Mouse (Mus musculus): Measurements from ENCODE around the gene Mroh8. TPM values are rescaled to one million over a fixed set of nuclear protein-coding genes. Genes with fewer than 3 reads are reported as not detected.

The Mroh8 gene
- polyA plus RNA-seq (2015; fragmentation: Nextera tagmentation; extraction: Ambion mirVana) = 0.09 and 0.27 TPM in 2 replicates

GRCm38 (mm10) chr2:157279416-157279800 is at the start of gene Mroh8:
Gene Mroh8 (minus strand): TSS chr2:157279549.
- H3K4me2 ChIP-seq = peak within 1 kb of the TSS; percentile 73
- no peaks in the 10 kb centered on the region for H3K9me3 ChIP-seq (replicated peaks)
- peak within 1 kb of the TSS; percentile 93 for H3K4me3 ChIP-seq
- H3K36me3 ChIP-seq = peaks cover 7% of the 10 kb centered on the region; the same call in 1 of the 2 replicates
- peaks cover 19% of the 10 kb centered on the region for H3K4me1 ChIP-seq (replicated peaks)
- peak; percentile 71 for ATAC-seq (replicated peaks; ENCODE audit: insufficient number of reproducible peaks, insufficient read depth, low FRiP score, low read depth)
- no peaks in the 10 kb centered on the region for H3K27me3 ChIP-seq
- peak within 1 kb of the TSS; percentile 97 for H3K27ac ChIP-seq
- peak within 1 kb of the TSS; percentile 93 for H3K9ac ChIP-seq
- under 1% methylated on average over 32 of the region's 32 CpGs for WGBS

DNA sequence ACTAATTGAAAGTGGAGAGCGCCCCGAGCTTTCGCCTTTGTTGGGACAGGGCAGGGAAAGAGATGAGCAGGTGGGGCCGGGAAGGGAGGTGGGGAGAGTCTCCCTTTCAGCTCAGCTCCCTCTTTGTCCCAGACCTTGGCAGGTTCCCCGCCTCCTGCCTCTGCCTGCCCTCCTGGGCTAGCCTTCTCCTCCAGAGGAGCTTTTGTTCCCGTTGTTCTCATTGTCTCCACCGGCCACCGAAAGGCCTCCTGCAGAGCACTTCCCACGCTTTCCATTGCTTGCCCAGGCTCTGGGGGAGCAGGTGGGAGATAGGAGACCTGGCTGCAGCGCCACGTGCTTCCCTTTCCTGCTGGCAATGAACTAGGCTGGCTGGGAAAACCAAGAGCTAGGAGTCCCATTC is 49.2 kb upstream of the Mroh8 start:
- Histone ChIP-seq H3K4me1 (replicated peaks) (no peaks in the 10 kb centered on the region), H3K27me3 (no peaks in the 10 kb centered on the region), H3K9me3 (replicated peaks) (no peaks in the 10 kb centered on the region), H3K4me3 (no peak overlapping the region), H3K27ac (no peak overlapping the region), H3K4me2 (no peak overlapping the region), H3K36me3 (peaks cover 27% of the 10 kb centered on the region), H3K9ac (no peak overlapping the region)
- no peak for ATAC-seq (replicated peaks; ENCODE audit: insufficient number of reproducible peaks, insufficient read depth, low FRiP score, low read depth)
- WGBS = 34% methylated on average over 11 of the region's 11 CpGs

DNA sequence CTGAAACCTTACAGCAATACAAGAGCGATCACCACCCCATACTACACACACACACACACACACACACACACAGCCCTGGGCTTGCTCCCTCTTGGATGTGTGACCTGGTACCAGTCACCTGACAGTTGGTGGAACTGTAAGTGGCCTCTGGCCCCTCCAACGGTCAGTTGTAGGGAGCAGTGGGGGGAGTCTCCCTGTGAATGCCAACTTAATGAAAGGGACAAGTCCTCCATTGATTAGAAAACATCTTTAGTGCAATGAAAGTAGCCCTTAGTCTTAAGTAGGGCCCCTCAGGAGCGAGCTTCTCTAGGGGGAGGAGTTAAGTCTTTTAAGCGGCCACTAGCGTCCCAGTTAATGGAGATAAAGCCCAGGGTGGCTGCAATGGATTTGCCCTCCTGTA is 48.8 kb upstream of the Mroh8 start:
- 52% methylated on average over 5 of the region's 5 CpGs for WGBS
- Histone ChIP-seq H3K27me3 (no peaks in the 10 kb centered on the region), H3K9ac (no peak overlapping the region), H3K4me3 (no peak overlapping the region), H3K27ac (no peak overlapping the region), H3K4me2 (no peak overlapping the region), H3K9me3 (replicated peaks) (no peaks in the 10 kb centered on the region), H3K36me3 (peaks cover 31% of the 10 kb centered on the region), H3K4me1 (replicated peaks) (no peaks in the 10 kb centered on the region)
- ATAC-seq (replicated peaks; ENCODE audit: insufficient number of reproducible peaks, insufficient read depth, low FRiP score, low read depth) = no peak

- no peak for ATAC-seq (replicated peaks; ENCODE audit: insufficient number of reproducible peaks, insufficient read depth, low FRiP score, low read depth)
- Histone ChIP-seq H3K4me2 (no peak overlapping the region), H3K27me3 (no peaks in the 10 kb centered on the region), H3K4me3 (no peak overlapping the region), H3K9me3 (replicated peaks) (no peaks in the 10 kb centered on the region), H3K4me1 (replicated peaks) (no peaks in the 10 kb centered on the region), H3K36me3 (peaks cover 55% of the 10 kb centered on the region), H3K9ac (no peak overlapping the region), H3K27ac (no peak overlapping the region)
- 71% methylated on average over 2 of the region's 2 CpGs for WGBS
Measured at GRCm38 (mm10) chr2:157325238-157325637, 45.9 kb upstream of the Mroh8 start.

- H3K4me2 ChIP-seq = no peak overlapping the region
- ATAC-seq (replicated peaks; ENCODE audit: insufficient number of reproducible peaks, insufficient read depth, low FRiP score, low read depth) = no peak
- H3K9ac ChIP-seq = no peak overlapping the region
- no peaks in the 10 kb centered on the region for H3K9me3 ChIP-seq (replicated peaks)
- no peak overlapping the region for H3K27ac ChIP-seq
- H3K4me1 ChIP-seq (replicated peaks) = peaks cover 11% of the 10 kb centered on the region; the same call in 1 of the 2 replicates
- H3K4me3 ChIP-seq = no peak overlapping the region
- WGBS = 80% methylated on average over 5 of the region's 5 CpGs
- no peaks in the 10 kb centered on the region for H3K27me3 ChIP-seq
- H3K36me3 ChIP-seq = peaks cover 67% of the 10 kb centered on the region
Measured at GRCm38 (mm10) chr2:157322029-157322766, 42.8 kb upstream of the Mroh8 start.

DNA sequence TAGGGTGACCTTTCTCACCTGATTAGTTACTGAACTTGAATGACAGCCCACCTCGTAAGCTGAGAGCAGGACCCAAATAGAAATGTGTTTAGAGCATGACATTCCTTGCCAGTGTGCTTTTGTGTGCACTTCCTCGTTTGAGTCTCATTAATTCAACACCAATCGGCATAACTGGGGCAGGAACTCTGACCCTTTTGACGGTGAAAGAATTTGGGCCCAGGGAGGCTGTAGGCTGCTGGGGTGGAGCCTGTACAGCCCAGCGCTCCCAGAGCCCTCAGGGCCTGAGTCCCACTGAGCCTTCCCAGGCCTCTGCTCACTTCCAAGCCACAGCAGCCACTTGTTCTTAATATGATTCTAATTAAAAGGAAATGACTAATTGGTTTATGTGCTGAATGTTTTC is 41.5 kb upstream of the Mroh8 start:
- 56% methylated on average over 5 of the region's 5 CpGs for whole genome bisulfite sequencing
- no peak overlapping the region for H3K4me2 ChIP-seq
- H3K4me1 ChIP-seq (replicated peaks) = peaks cover 18% of the 10 kb centered on the region

GRCm38 (mm10) chr2:157320135-157320534 is 40.8 kb upstream of the Mroh8 start:
- ATAC-seq (replicated peaks; ENCODE audit: insufficient number of reproducible peaks, insufficient read depth, low FRiP score, low read depth) = no peak
- Histone ChIP-seq H3K9me3 (replicated peaks) (no peaks in the 10 kb centered on the region), H3K27me3 (no peaks in the 10 kb centered on the region), H3K27ac (no peak overlapping the region), H3K36me3 (peaks cover 73% of the 10 kb centered on the region), H3K4me3 (no peak overlapping the region), H3K4me2 (no peak overlapping the region), H3K9ac (no peak overlapping the region), H3K4me1 (replicated peaks) (peaks cover 18% of the 10 kb centered on the region)
- 87% methylated on average over 8 of the region's 8 CpGs for WGBS

More for the DNA sequence above, 41.5 kb upstream of the Mroh8 start:
- Histone ChIP-seq H3K4me3 (no peak overlapping the region), H3K27me3 (no peaks in the 10 kb centered on the region), H3K27ac (no peak overlapping the region), H3K9me3 (replicated peaks) (no peaks in the 10 kb centered on the region), H3K36me3 (peaks cover 71% of the 10 kb centered on the region), H3K9ac (no peak overlapping the region)
- ATAC-seq (replicated peaks; ENCODE audit: insufficient number of reproducible peaks, insufficient read depth, low FRiP score, low read depth) = no peak

GRCm38 (mm10) chr2:157317220-157317619 is 37.9 kb upstream of the Mroh8 start:
- Histone ChIP-seq H3K4me2 (no peak overlapping the region), H3K9ac (no peak overlapping the region), H3K9me3 (replicated peaks) (no peaks in the 10 kb centered on the region), H3K4me3 (no peak overlapping the region), H3K4me1 (replicated peaks) (peaks cover 18% of the 10 kb centered on the region), H3K27me3 (no peaks in the 10 kb centered on the region), H3K36me3 (peaks cover 77% of the 10 kb centered on the region), H3K27ac (0 out of 2 replicates have a peak overlapping the region, but pooled peaks have one; percentile 40)
- 69% methylated on average over 6 of the region's 6 CpGs for WGBS
- no peak for ATAC-seq (replicated peaks; ENCODE audit: insufficient number of reproducible peaks, insufficient read depth, low FRiP score, low read depth)

- Histone ChIP-seq H3K27me3 (no peaks in the 10 kb centered on the region), H3K36me3 (peaks cover 74% of the 10 kb centered on the region), H3K27ac (no peak overlapping the region), H3K4me2 (no peak overlapping the region), H3K9me3 (replicated peaks) (no peaks in the 10 kb centered on the region), H3K4me1 (replicated peaks) (peaks cover 20% of the 10 kb centered on the region), H3K4me3 (no peak overlapping the region), H3K9ac (no peak overlapping the region)
- 89% methylated on average over 14 of the region's 14 CpGs for WGBS
- no peak for ATAC-seq (replicated peaks; ENCODE audit: insufficient number of reproducible peaks, insufficient read depth, low FRiP score, low read depth)
Measured at GRCm38 (mm10) chr2:157316358-157316933, 37.1 kb upstream of the Mroh8 start.

GRCm38 (mm10) chr2:157315486-157315885 is 36.1 kb upstream of the Mroh8 start:
- WGBS = 83% methylated on average over 6 of the region's 6 CpGs
- H3K4me3 ChIP-seq = no peak overlapping the region
- no peak overlapping the region for H3K9ac ChIP-seq
- H3K27ac ChIP-seq = no peak overlapping the region
- peaks cover 20% of the 10 kb centered on the region for H3K4me1 ChIP-seq (replicated peaks)
- H3K36me3 ChIP-seq = peaks cover 78% of the 10 kb centered on the region
- no peak for ATAC-seq (replicated peaks; ENCODE audit: insufficient number of reproducible peaks, insufficient read depth, low FRiP score, low read depth)
- H3K4me2 ChIP-seq = no peak overlapping the region
- H3K27me3 ChIP-seq = no peaks in the 10 kb centered on the region
- H3K9me3 ChIP-seq (replicated peaks) = no peaks in the 10 kb centered on the region

- ATAC-seq (replicated peaks; ENCODE audit: insufficient number of reproducible peaks, insufficient read depth, low FRiP score, low read depth) = no peak
- Histone ChIP-seq H3K4me1 (replicated peaks) (peaks cover 20% of the 10 kb centered on the region), H3K4me3 (no peak overlapping the region), H3K27me3 (no peaks in the 10 kb centered on the region), H3K36me3 (peaks cover 77% of the 10 kb centered on the region), H3K27ac (no peak overlapping the region), H3K9me3 (replicated peaks) (no peaks in the 10 kb centered on the region), H3K4me2 (no peak overlapping the region), H3K9ac (no peak overlapping the region)
- 86% methylated on average over 7 of the region's 7 CpGs for WGBS
Measured at GRCm38 (mm10) chr2:157314310-157314709, 35.0 kb upstream of the Mroh8 start.

GRCm38 (mm10) chr2:157313718-157314117 is 34.4 kb upstream of the Mroh8 start:
- ATAC-seq (replicated peaks; ENCODE audit: insufficient number of reproducible peaks, insufficient read depth, low FRiP score, low read depth) = no peak
- Histone ChIP-seq H3K27ac (no peak overlapping the region), H3K36me3 (peaks cover 80% of the 10 kb centered on the region), H3K4me3 (no peak overlapping the region), H3K4me2 (no peak overlapping the region), H3K4me1 (replicated peaks) (peaks cover 20% of the 10 kb centered on the region), H3K9ac (no peak overlapping the region), H3K27me3 (no peaks in the 10 kb centered on the region), H3K9me3 (replicated peaks) (no peaks in the 10 kb centered on the region)
- WGBS = 93% methylated on average over 3 of the region's 3 CpGs
